16 mouse cellular contexts compared by ENCODE assay signal in the genomic region with DNA sequence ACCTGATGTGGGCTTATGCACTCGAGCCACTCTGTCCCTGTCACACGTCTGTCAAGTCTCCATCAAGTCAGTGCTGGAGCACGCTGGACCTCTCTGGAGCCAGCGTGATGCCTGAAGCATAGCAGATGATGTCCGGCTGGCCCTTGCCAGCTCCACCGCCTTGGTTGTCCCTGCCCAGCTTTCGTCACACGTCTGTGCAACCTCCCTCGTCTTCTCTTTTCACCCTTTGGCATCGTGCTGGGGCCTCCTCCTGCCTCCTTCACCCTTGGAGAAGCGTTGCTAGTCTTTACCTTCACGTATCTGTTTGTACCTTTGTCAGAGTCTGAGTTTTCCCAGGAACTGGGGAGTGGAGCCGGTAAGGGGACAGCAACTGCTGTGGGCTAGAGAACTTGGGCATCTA. TPM values are rescaled to one million over a fixed set of nuclear protein-coding genes. Genes with fewer than 3 reads are reported as not detected.
A peak's percentile ranks its signal among the peaks of the same experiment; 100 is the strongest.
DNase-seq lines count a peak whose midpoint lies in the region; ATAC-seq and TF ChIP-seq lines count a peak whose summit lies in the region.
"Had no signal": no experiment of that assay in that cellular context is flagged by ENCODE, and none has a peak within 500 bp of the region (broad histone marks: within the 10 kb centered on the region; RNA-seq: fewer than 3 reads in every experiment).

No protein-coding gene starts in this region.

- 37% methylated on average over 13 of the region's 13 CpGs for WGBS in heart, postnatal 0 days
- 77% methylated on average over 13 of the region's 13 CpGs for WGBS in midbrain, embryonic 12.5 days
- WGBS in forebrain, embryonic 15.5 days = 66% methylated on average over 13 of the region's 13 CpGs

- ATAC-seq in heart, postnatal 0 days (ENCODE audit: insufficient read depth, low read depth) = no peak
- no peak for ATAC-seq in midbrain, embryonic 12.5 days (ENCODE audit: low FRiP score, low read depth)
- no peak for ATAC-seq in activated CD4-positive, CD25-positive, alpha-beta regulatory T cell, adult 4 months
- ATAC-seq in forebrain, embryonic 15.5 days (replicated peaks) = no peak

- H3K36me3 ChIP-seq in heart, postnatal 0 days (replicated peaks; ENCODE audit: control insufficient read depth, insufficient read depth, low read length) = no peaks in the 10 kb centered on the region
- 0 out of 2 replicates have a peak, but pooled peaks cover 1% of the 10 kb centered on the region for H3K36me3 ChIP-seq in midbrain, embryonic 12.5 days
- no peaks in the 10 kb centered on the region for H3K36me3 ChIP-seq in forebrain, embryonic 15.5 days

- peak overlapping the region; percentile 30; the same call in 1 of the 2 replicates for H3K4me2 ChIP-seq in heart, postnatal 0 days (ENCODE audit: low read depth, low read length)
- H3K4me2 ChIP-seq in midbrain, embryonic 12.5 days (replicated peaks) = no peak overlapping the region
- no peak overlapping the region for H3K4me2 ChIP-seq in forebrain, embryonic 15.5 days (replicated peaks)

- H3K9me3 ChIP-seq in heart, postnatal 0 days (replicated peaks; ENCODE audit: control insufficient read depth, low read length) = peaks cover 3% of the 10 kb centered on the region; the same call in 1 of the 2 replicates
- no peaks in the 10 kb centered on the region for H3K9me3 ChIP-seq in midbrain, embryonic 12.5 days
- no peaks in the 10 kb centered on the region for H3K9me3 ChIP-seq in forebrain, embryonic 15.5 days

- TF ChIP-seq CTCF in heart, postnatal 0 days (IDR thresholded peaks at IDR 0.05; ENCODE audit: low read depth) = no peak

- DNase-seq in cerebellum, adult 9-10 months = peak; percentile 28
- no peak for DNase-seq in cerebellum, adult 8-10 months
- DNase-seq in heart, postnatal 0 days (ENCODE audit: low spot score) = no peak
- DNase-seq in heart, postnatal 14 days = no peak
- peak; percentile 59 for DNase-seq in MN1 (ENCODE audit: low spot score)
- DNase-seq: kidney, adult 18-20 months; right cerebral cortex, postnatal 25 days had no signal

- H3K27ac ChIP-seq in heart, postnatal 0 days (ENCODE audit: low read depth) = no peak overlapping the region
- H3K27ac ChIP-seq in midbrain, embryonic 12.5 days (replicated peaks) = 0 out of 2 replicates have a peak overlapping the region, but pooled peaks have one; percentile 0
- H3K27ac ChIP-seq in forebrain, embryonic 15.5 days (replicated peaks) = no peak overlapping the region
- H3K27ac ChIP-seq: macrophage had no signal

- H3K27me3 ChIP-seq in heart, postnatal 0 days (ENCODE audit: control insufficient read depth, insufficient read depth, low read length) = peaks cover 28% of the 10 kb centered on the region
- peaks cover 16% of the 10 kb centered on the region for H3K27me3 ChIP-seq in midbrain, embryonic 12.5 days
- no peaks in the 10 kb centered on the region for H3K27me3 ChIP-seq in forebrain, embryonic 15.5 days

- no peak overlapping the region for H3K9ac ChIP-seq in heart, postnatal 0 days (replicated peaks; ENCODE audit: low read depth, low read length)
- no peak overlapping the region for H3K9ac ChIP-seq in midbrain, embryonic 12.5 days (replicated peaks)
- no peak overlapping the region for H3K9ac ChIP-seq in forebrain, embryonic 15.5 days (replicated peaks)

- no peak overlapping the region for H3K4me3 ChIP-seq in heart, postnatal 0 days (ENCODE audit: low read depth, low read length)
- H3K4me3 ChIP-seq in midbrain, embryonic 12.5 days = no peak overlapping the region
- no peak overlapping the region for H3K4me3 ChIP-seq in forebrain, embryonic 15.5 days

- H3K4me1 ChIP-seq in heart, postnatal 0 days (ENCODE audit: control insufficient read depth, insufficient read depth) = peaks cover 10% of the 10 kb centered on the region
- H3K4me1 ChIP-seq in midbrain, embryonic 12.5 days = peaks cover 23% of the 10 kb centered on the region
- H3K4me1 ChIP-seq in forebrain, embryonic 15.5 days = peaks cover 24% of the 10 kb centered on the region

- no peak for TF ChIP-seq EP300 in heart, postnatal 0 days (IDR thresholded peaks at IDR 0.05; ENCODE audit: low read depth)

- intact Hi-C loops in heart, postnatal 14 days (cut with DNase I) = no loop called here

RNA-seq across cellular contexts. Expression of gene Aqp6, which starts 13.1 kb away (rescaled TPM):
- total RNA-seq in heart, postnatal 0 days (2014; rRNA removed; ENCODE audit: low replicate concordance) = not detected in 2 replicates
- not detected in 2 replicates for polyA plus RNA-seq in heart, postnatal 0 days (2015; fragmentation: Nextera tagmentation; extraction: Ambion mirVana)
- not detected for total RNA-seq in heart, postnatal 14 days (2021)
- 0.20 TPM in 1 of 2 replicates, not detected in the other for polyA plus RNA-seq in midbrain, embryonic 12.5 days (2016; fragmentation: Nextera tagmentation; extraction: Ambion mirVana)
- polyA plus RNA-seq in activated CD4-positive, CD25-positive, alpha-beta regulatory T cell, adult 4 months (2017; shearing (Covaris generic)) = not detected
- polyA plus RNA-seq in forebrain, embryonic 15.5 days (2015; fragmentation: Nextera tagmentation; extraction: Ambion mirVana) = not detected in 2 replicates
- total RNA-seq: G1E; layer of hippocampus, adult 18-20 months had no signal
- polyA plus RNA-seq: forebrain, embryonic 16.5 days; G1E; macrophage had no signal

RNA-seq across cellular contexts. Expression of gene Aqp5, which starts 23.7 kb away (rescaled TPM):
- total RNA-seq in heart, postnatal 0 days (2014; rRNA removed; ENCODE audit: low replicate concordance) = not detected in 2 replicates
- 0.25 and 0.40 TPM in 2 replicates for polyA plus RNA-seq in heart, postnatal 0 days (2015; fragmentation: Nextera tagmentation; extraction: Ambion mirVana)
- total RNA-seq in heart, postnatal 14 days (2021) = 1 to 10 TPM in 1 of 2 experiments, under 1 TPM in 1; 0.63 to 1.2 TPM
- 0.50 and 1.0 TPM in 2 replicates for polyA plus RNA-seq in midbrain, embryonic 12.5 days (2016; fragmentation: Nextera tagmentation; extraction: Ambion mirVana)
- not detected for polyA plus RNA-seq in activated CD4-positive, CD25-positive, alpha-beta regulatory T cell, adult 4 months (2017; shearing (Covaris generic))
- polyA plus RNA-seq in forebrain, embryonic 15.5 days (2015; fragmentation: Nextera tagmentation; extraction: Ambion mirVana) = 0.38 TPM in 1 of 2 replicates, not detected in the other
- total RNA-seq: layer of hippocampus, adult 18-20 months had no signal
- polyA plus RNA-seq: G1E, macrophage had no signal

RNA-seq across cellular contexts. Expression of gene Aqp2, which starts 35.4 kb away (rescaled TPM):
- not detected in 2 replicates for total RNA-seq in heart, postnatal 0 days (2014; rRNA removed; ENCODE audit: low replicate concordance)
- not detected in 2 replicates for polyA plus RNA-seq in heart, postnatal 0 days (2015; fragmentation: Nextera tagmentation; extraction: Ambion mirVana)
- total RNA-seq in heart, postnatal 14 days (2021) = not detected
- not detected in 2 replicates for polyA plus RNA-seq in midbrain, embryonic 12.5 days (2016; fragmentation: Nextera tagmentation; extraction: Ambion mirVana)
- not detected for polyA plus RNA-seq in activated CD4-positive, CD25-positive, alpha-beta regulatory T cell, adult 4 months (2017; shearing (Covaris generic))
- polyA plus RNA-seq in forebrain, embryonic 15.5 days (2015; fragmentation: Nextera tagmentation; extraction: Ambion mirVana) = not detected in 2 replicates
- total RNA-seq: layer of hippocampus, adult 18-20 months; left cerebral cortex, postnatal 36 days had no signal
- polyA plus RNA-seq: forebrain, embryonic 16.5 days; G1E; macrophage; neural tube, embryonic 11.5 days had no signal

RNA-seq across cellular contexts. Expression of gene Racgap1, which starts 37.2 kb away (rescaled TPM):
- 59.2 and 124 TPM in 2 replicates for total RNA-seq in heart, postnatal 0 days (2014; rRNA removed; ENCODE audit: low replicate concordance)
- polyA plus RNA-seq in heart, postnatal 0 days (2015; fragmentation: Nextera tagmentation; extraction: Ambion mirVana) = 34.5 and 36.8 TPM in 2 replicates
- 10 to 100 TPM in 1 of 2 experiments, 1 to 10 TPM in 1; 8.6 to 12.2 TPM for total RNA-seq in heart, postnatal 14 days (2021)
- 223 TPM in 2 replicates for polyA plus RNA-seq in midbrain, embryonic 12.5 days (2016; fragmentation: Nextera tagmentation; extraction: Ambion mirVana)
- 10 to 100 TPM; 33.2 to 33.3 TPM for polyA plus RNA-seq in activated CD4-positive, CD25-positive, alpha-beta regulatory T cell, adult 4 months (2017; shearing (Covaris generic))
- polyA plus RNA-seq in forebrain, embryonic 15.5 days (2015; fragmentation: Nextera tagmentation; extraction: Ambion mirVana) = 113 and 118 TPM in 2 replicates

RNA-seq across cellular contexts. Expression of gene Asic1, which starts 55.9 kb away (rescaled TPM):
- 0.11 and 0.93 TPM in 2 replicates for total RNA-seq in heart, postnatal 0 days (2014; rRNA removed; ENCODE audit: low replicate concordance)
- 1.1 and 1.3 TPM in 2 replicates for polyA plus RNA-seq in heart, postnatal 0 days (2015; fragmentation: Nextera tagmentation; extraction: Ambion mirVana)
- under 1 TPM; 0.29 to 0.74 TPM for total RNA-seq in heart, postnatal 14 days (2021)
- 36.0 and 43.7 TPM in 2 replicates for polyA plus RNA-seq in midbrain, embryonic 12.5 days (2016; fragmentation: Nextera tagmentation; extraction: Ambion mirVana)
- under 1 TPM; 0.22 to 0.32 TPM for polyA plus RNA-seq in activated CD4-positive, CD25-positive, alpha-beta regulatory T cell, adult 4 months (2017; shearing (Covaris generic))
- 26.0 and 30.4 TPM in 2 replicates for polyA plus RNA-seq in forebrain, embryonic 15.5 days (2015; fragmentation: Nextera tagmentation; extraction: Ambion mirVana)
- polyA plus RNA-seq: G1E had no signal

Comparison
In these comparisons a context has a peak if more than half of its experiments do, and no peak if none do; other contexts are left out.
1. DNase-seq: peak in cerebellum, adult 9-10 months (single experiment) and MN1 (single experiment); none in cerebellum, adult 8-10 months (single experiment), heart, postnatal 0 days (single experiment) and heart, postnatal 14 days (0 of 2).